Comparison of ENCODE assay signal across 9 mouse cellular contexts in genomic region chr14:5961102-5961501, GRCm38 (mm10). TPM values are rescaled to one million over a fixed set of nuclear protein-coding genes. Genes with fewer than 3 reads are reported as not detected.
A peak's percentile ranks its signal among the peaks of the same experiment; 100 is the strongest.
DNase-seq lines count a peak whose midpoint lies in the region; ATAC-seq and TF ChIP-seq lines count a peak whose summit lies in the region.
"Not testable (repeated sequence)": the region's sequence is repeated elsewhere in the genome, so short reads cannot be mapped to it uniquely, and the experiment has no call there.
"Had no signal": no experiment of that assay in that cellular context is flagged by ENCODE, and none has a peak within 500 bp of the region (broad histone marks: within the 10 kb centered on the region; RNA-seq: fewer than 3 reads in every experiment).

No protein-coding gene starts in this region.

- H3K27me3 ChIP-seq in embryonic facial prominence, embryonic 12.5 days; hindbrain, embryonic 14.5 days (ENCODE audit: control insufficient read depth, insufficient read depth, low read length); liver, postnatal 0 days (ENCODE audit: insufficient read depth, low read length); neural tube, embryonic 14.5 days (ENCODE audit: control insufficient read depth, insufficient read depth, low read length): not testable (repeated sequence)

- not testable (repeated sequence) for TF ChIP-seq EP300 in liver, postnatal 0 days (IDR thresholded peaks at IDR 0.05; ENCODE audit: low read depth)

- not testable (repeated sequence) for H3K9ac ChIP-seq in embryonic facial prominence, embryonic 12.5 days; liver, postnatal 0 days (replicated peaks)
- peak overlapping the region; percentile 68 for H3K9ac ChIP-seq in hindbrain, embryonic 14.5 days
- H3K9ac ChIP-seq in neural tube, embryonic 14.5 days (replicated peaks; ENCODE audit: low read depth, low read length): peak overlapping the region; percentile 55

- peak overlapping the region; percentile 73 for H3K4me2 ChIP-seq in embryonic facial prominence, embryonic 12.5 days (replicated peaks)
- peak overlapping the region; percentile 76 for H3K4me2 ChIP-seq in hindbrain, embryonic 14.5 days (replicated peaks)
- H3K4me2 ChIP-seq in liver, postnatal 0 days (ENCODE audit: low read depth, low read length): peak overlapping the region; percentile 35; the same call in 1 of the 2 replicates
- peak overlapping the region; percentile 61 for H3K4me2 ChIP-seq in neural tube, embryonic 14.5 days (ENCODE audit: low read depth, low read length)

- peak; percentile 5 for DNase-seq in adrenal gland, postnatal 14 days
- peak; percentile 25 to 27 for DNase-seq in heart, adult 18-20 months
- DNase-seq in hindbrain, embryonic 14.5 days (ENCODE audit: low spot score): not testable (repeated sequence)
- peak; percentile 13 to 32 for DNase-seq in kidney, postnatal 4 days
- DNase-seq in liver, postnatal 0 days: peak; percentile 11
- peak; percentile 4 for DNase-seq in yolk sac, embryonic 10.5 days (ENCODE audit: low spot score)

- TF ChIP-seq CTCF in liver, postnatal 0 days (IDR thresholded peaks at IDR 0.05; ENCODE audit: low read depth): not testable (repeated sequence)

- not testable (repeated sequence) for H3K9me3 ChIP-seq in embryonic facial prominence, embryonic 12.5 days; hindbrain, embryonic 14.5 days (ENCODE audit: control insufficient read depth, low read length); liver, postnatal 0 days (ENCODE audit: low read length); neural tube, embryonic 14.5 days (ENCODE audit: control insufficient read depth, low read length)

- ATAC-seq in embryonic facial prominence, embryonic 12.5 days (ENCODE audit: insufficient number of reproducible peaks, insufficient read depth, low FRiP score, low TSS enrichment); hindbrain, embryonic 14.5 days (ENCODE audit: low FRiP score); liver, postnatal 0 days: not testable (repeated sequence)
- ATAC-seq in neural tube, embryonic 14.5 days (ENCODE audit: low read depth): 0 out of 2 replicates have a peak, but pooled peaks have one; percentile 66

- not testable (repeated sequence) for H3K36me3 ChIP-seq in embryonic facial prominence, embryonic 12.5 days; hindbrain, embryonic 14.5 days (replicated peaks; ENCODE audit: control insufficient read depth, insufficient read depth); liver, postnatal 0 days (replicated peaks; ENCODE audit: insufficient read depth, low read length); neural tube, embryonic 14.5 days (ENCODE audit: control insufficient read depth, insufficient read depth, low read length)

- not testable (repeated sequence) for H3K4me1 ChIP-seq in embryonic facial prominence, embryonic 12.5 days; hindbrain, embryonic 14.5 days (replicated peaks; ENCODE audit: control insufficient read depth, insufficient read depth, low read length); liver, postnatal 0 days (ENCODE audit: insufficient read depth); neural tube, embryonic 14.5 days (ENCODE audit: control insufficient read depth, insufficient read depth, low read length)

- H3K4me3 ChIP-seq in embryonic facial prominence, embryonic 12.5 days: peak overlapping the region; percentile 45
- H3K4me3 ChIP-seq in hindbrain, embryonic 14.5 days (replicated peaks; ENCODE audit: low read length): peak overlapping the region; percentile 47
- 0 out of 2 replicates have a peak overlapping the region, but pooled peaks have one; percentile 19 for H3K4me3 ChIP-seq in liver, postnatal 0 days (ENCODE audit: low read depth, low read length)
- H3K4me3 ChIP-seq in neural tube, embryonic 14.5 days (ENCODE audit: low read depth, low read length): peak overlapping the region; percentile 41

- 2% methylated on average over 23 of the region's 24 CpGs for WGBS in embryonic facial prominence, embryonic 12.5 days
- WGBS in hindbrain, embryonic 14.5 days: 2% methylated on average over 23 of the region's 24 CpGs
- 1% methylated on average over 14 of the region's 24 CpGs for WGBS in liver, postnatal 0 days (ENCODE audit: insufficient replicate concordance)
- 2% methylated on average over 23 of the region's 24 CpGs for whole genome bisulfite sequencing in neural tube, embryonic 14.5 days

- not testable (repeated sequence) for H3K27ac ChIP-seq in embryonic facial prominence, embryonic 12.5 days; liver, postnatal 0 days (ENCODE audit: low read depth); neural tube, embryonic 14.5 days (ENCODE audit: low read depth, low read length)
- H3K27ac ChIP-seq in hindbrain, embryonic 14.5 days: 0 out of 2 replicates have a peak overlapping the region, but pooled peaks have one; percentile 20

RNA-seq across cellular contexts. Expression of gene Gm3248, which starts 0.4 kb away (rescaled TPM):
- total RNA-seq in adrenal gland, postnatal 14 days (2021): 0.30 and 0.59 TPM in 2 replicates
- 0.52 and 0.56 TPM in 2 replicates for polyA plus RNA-seq in embryonic facial prominence, embryonic 12.5 days (2016; fragmentation: Nextera tagmentation; extraction: Ambion mirVana)
- under 1 TPM in 1 of 2 experiments, not detected in 1; 0.37 TPM for total RNA-seq in heart, adult 18-20 months (2021)
- 3.7 and 4.1 TPM in 2 replicates for polyA plus RNA-seq in hindbrain, embryonic 14.5 days (2014; fragmentation: Nextera tagmentation; extraction: Ambion mirVana)
- polyA plus RNA-seq in liver, postnatal 0 days (2015; fragmentation: Nextera tagmentation; extraction: Ambion mirVana): not detected in 2 replicates
- polyA plus RNA-seq in neural tube, embryonic 14.5 days (2014; fragmentation: Nextera tagmentation; extraction: Ambion mirVana): 3.6 and 4.9 TPM in 2 replicates
- total RNA-seq: granulocyte monocyte progenitor cell, adult 5-6 weeks had no signal

RNA-seq across cellular contexts. Expression of gene Gm3453, which starts 17.8 kb away (rescaled TPM):
- total RNA-seq in adrenal gland, postnatal 14 days (2021): not detected in 2 replicates
- polyA plus RNA-seq in embryonic facial prominence, embryonic 12.5 days (2016; fragmentation: Nextera tagmentation; extraction: Ambion mirVana): not detected in 2 replicates
- not detected for total RNA-seq in heart, adult 18-20 months (2021)
- not detected in 2 replicates for polyA plus RNA-seq in hindbrain, embryonic 14.5 days (2014; fragmentation: Nextera tagmentation; extraction: Ambion mirVana)
- polyA plus RNA-seq in liver, postnatal 0 days (2015; fragmentation: Nextera tagmentation; extraction: Ambion mirVana): not detected in 2 replicates
- polyA plus RNA-seq in neural tube, embryonic 14.5 days (2014; fragmentation: Nextera tagmentation; extraction: Ambion mirVana): not detected in 2 replicates
- total RNA-seq: granulocyte monocyte progenitor cell, adult 5-6 weeks had no signal
